Mouse (Mus musculus): ENCODE measurements at regions not wholly inside any gene's neighbourhood (a gene's known extent, or its start where the extent isn't known, plus 50 kb on each side); places are given as distances from the start of the nearest gene placed in this dataset.
A peak's percentile ranks its signal among the peaks of the same experiment; 100 is the strongest.

GRCm38 (mm10) chr16:31508981-31509380, 86.9 kb downstream of the Bdh1 start:
- Histone ChIP-seq H3K27ac (ENCODE audit: low read depth) (peak overlapping the region; percentile 69; the same call in 1 of the 2 replicates), H3K4me2 (ENCODE audit: low read depth, low read length) (peak overlapping the region; percentile 58), H3K27me3 (ENCODE audit: insufficient read depth, low read length) (no peaks in the 10 kb centered on the region), H3K4me3 (ENCODE audit: low read depth, low read length) (no peak overlapping the region), H3K9me3 (ENCODE audit: low read length) (no peaks in the 10 kb centered on the region), H3K9ac (replicated peaks) (0 out of 2 replicates have a peak overlapping the region, but pooled peaks have one; percentile 18), H3K4me1 (ENCODE audit: insufficient read depth) (peaks cover 17% of the 10 kb centered on the region), H3K36me3 (replicated peaks; ENCODE audit: insufficient read depth, low read length) (no peaks in the 10 kb centered on the region)
- peak; percentile 69 for ATAC-seq
- TF ChIP-seq CTCF (IDR thresholded peaks at IDR 0.05; ENCODE audit: low read depth) (peak; percentile 22; the same call in 1 of the 2 replicates), EP300 (IDR thresholded peaks at IDR 0.05; ENCODE audit: low read depth) (0 out of 2 replicates have a peak, but pooled peaks have one; percentile 11)
- DNase-seq: peak; percentile 71
- WGBS (ENCODE audit: insufficient replicate concordance): 11% methylated on average over 18 of the region's 18 CpGs

- H3K4me2 ChIP-seq (ENCODE audit: low read depth, low read length): no peak overlapping the region
- H3K4me3 ChIP-seq (ENCODE audit: low read depth, low read length): no peak overlapping the region
- 69% methylated on average over 8 of the region's 8 CpGs for WGBS (ENCODE audit: insufficient replicate concordance)
- H3K27me3 ChIP-seq (ENCODE audit: insufficient read depth, low read length): no peaks in the 10 kb centered on the region
- no peaks in the 10 kb centered on the region for H3K36me3 ChIP-seq (replicated peaks; ENCODE audit: insufficient read depth, low read length)
- no peak for ATAC-seq
- peaks cover 17% of the 10 kb centered on the region for H3K4me1 ChIP-seq (ENCODE audit: insufficient read depth)
- H3K9ac ChIP-seq (replicated peaks): no peak overlapping the region
- H3K9me3 ChIP-seq (ENCODE audit: low read length): no peaks in the 10 kb centered on the region
- TF ChIP-seq CTCF (IDR thresholded peaks at IDR 0.05; ENCODE audit: low read depth): no peak
- TF ChIP-seq EP300 (IDR thresholded peaks at IDR 0.05; ENCODE audit: low read depth): no peak
- H3K27ac ChIP-seq (ENCODE audit: low read depth): no peak overlapping the region
- no peak for DNase-seq
These were observed 88.0 kb downstream of the Bdh1 start for GRCm38 (mm10) chr16:31510097-31510496.

GRCm38 (mm10) chr16:31518816-31519215, 96.7 kb downstream of the Bdh1 start:
- Histone ChIP-seq H3K27ac (ENCODE audit: low read depth) (no peak overlapping the region), H3K9ac (replicated peaks) (no peak overlapping the region), H3K4me2 (ENCODE audit: low read depth, low read length) (no peak overlapping the region), H3K4me3 (ENCODE audit: low read depth, low read length) (no peak overlapping the region), H3K9me3 (ENCODE audit: low read length) (no peaks in the 10 kb centered on the region), H3K27me3 (ENCODE audit: insufficient read depth, low read length) (no peaks in the 10 kb centered on the region), H3K36me3 (replicated peaks; ENCODE audit: insufficient read depth, low read length) (no peaks in the 10 kb centered on the region), H3K4me1 (ENCODE audit: insufficient read depth) (peaks cover 4% of the 10 kb centered on the region)
- DNase-seq (no peak), ATAC-seq (no peak)
- TF ChIP-seq EP300 (IDR thresholded peaks at IDR 0.05; ENCODE audit: low read depth) (no peak), CTCF (IDR thresholded peaks at IDR 0.05; ENCODE audit: low read depth) (peak; percentile 17; the same call in 1 of the 2 replicates)
- 88% methylated on average over 3 of the region's 3 CpGs for WGBS (ENCODE audit: insufficient replicate concordance)

GRCm38 (mm10) chr16:31520081-31520480, 98.0 kb downstream of the Bdh1 start:
- no peak for TF ChIP-seq EP300 (IDR thresholded peaks at IDR 0.05; ENCODE audit: low read depth)
- Histone ChIP-seq H3K4me1 (ENCODE audit: insufficient read depth) (peaks cover 4% of the 10 kb centered on the region), H3K4me2 (ENCODE audit: low read depth, low read length) (no peak overlapping the region), H3K27me3 (ENCODE audit: insufficient read depth, low read length) (no peaks in the 10 kb centered on the region), H3K9ac (replicated peaks) (no peak overlapping the region), H3K4me3 (ENCODE audit: low read depth, low read length) (no peak overlapping the region), H3K27ac (ENCODE audit: low read depth) (no peak overlapping the region), H3K36me3 (replicated peaks; ENCODE audit: insufficient read depth, low read length) (no peaks in the 10 kb centered on the region), H3K9me3 (ENCODE audit: low read length) (no peaks in the 10 kb centered on the region)
- WGBS (ENCODE audit: insufficient replicate concordance): 74% methylated on average over 9 of the region's 9 CpGs
- ATAC-seq: no peak
- DNase-seq: no peak

GRCm38 (mm10) chr16:31521786-31522185, 99.7 kb downstream of the Bdh1 start:
- Histone ChIP-seq H3K9me3 (ENCODE audit: low read length) (no peaks in the 10 kb centered on the region), H3K36me3 (replicated peaks; ENCODE audit: insufficient read depth, low read length) (no peaks in the 10 kb centered on the region), H3K4me2 (ENCODE audit: low read depth, low read length) (no peak overlapping the region), H3K9ac (replicated peaks) (no peak overlapping the region), H3K4me3 (ENCODE audit: low read depth, low read length) (no peak overlapping the region), H3K4me1 (ENCODE audit: insufficient read depth) (peaks cover 4% of the 10 kb centered on the region), H3K27me3 (ENCODE audit: insufficient read depth, low read length) (no peaks in the 10 kb centered on the region), H3K27ac (ENCODE audit: low read depth) (no peak overlapping the region)
- DNase-seq: no peak
- TF ChIP-seq CTCF (IDR thresholded peaks at IDR 0.05; ENCODE audit: low read depth) (no peak), EP300 (IDR thresholded peaks at IDR 0.05; ENCODE audit: low read depth) (no peak)
- 31% methylated on average over 6 of the region's 6 CpGs for WGBS (ENCODE audit: insufficient replicate concordance)
- ATAC-seq: peak; percentile 68; the same call in 1 of the 2 replicates

GRCm38 (mm10) chr16:31526711-31527344, 104.7 kb downstream of the Bdh1 start:
- Histone ChIP-seq H3K27ac (ENCODE audit: low read depth) (no peak overlapping the region), H3K4me2 (ENCODE audit: low read depth, low read length) (no peak overlapping the region), H3K4me1 (ENCODE audit: insufficient read depth) (no peaks in the 10 kb centered on the region), H3K9ac (replicated peaks) (no peak overlapping the region), H3K36me3 (replicated peaks; ENCODE audit: insufficient read depth, low read length) (no peaks in the 10 kb centered on the region), H3K27me3 (ENCODE audit: insufficient read depth, low read length) (no peaks in the 10 kb centered on the region), H3K4me3 (ENCODE audit: low read depth, low read length) (no peak overlapping the region), H3K9me3 (ENCODE audit: low read length) (no peaks in the 10 kb centered on the region)
- DNase-seq (no peak), ATAC-seq (no peak)
- WGBS (ENCODE audit: insufficient replicate concordance): 53% methylated on average over 10 of the region's 10 CpGs
- TF ChIP-seq CTCF (IDR thresholded peaks at IDR 0.05; ENCODE audit: low read depth): no peak
- TF ChIP-seq EP300 (IDR thresholded peaks at IDR 0.05; ENCODE audit: low read depth): no peak
